Mouse (Mus musculus) bone marrow macrophage, adult 2 months (primary cell): Measurements from ENCODE around the gene Tex22.

ENCODE experiments used
- CTCF ChIP-seq: IDR thresholded peaks from 2 replicates; pipeline ENCODE4 v1.5.1; 2012; ENCODE audit warnings: low read depth, mild to moderate bottlenecking, low read length, moderate library complexity
- POLR2A ChIP-seq: IDR thresholded peaks from 2 replicates; pipeline ENCODE4 v1.6.1; 2012; ENCODE audit warnings: mild to moderate bottlenecking, low read depth, low read length, borderline replicate concordance

- no peak for TF ChIP-seq CTCF
- no peak for TF ChIP-seq POLR2A
Measured at GRCm38 (mm10) chr12:113073420-113074328, 628 bp upstream of the Tex22 start.
